Comparison of ENCODE assay signal across 8 mouse cellular contexts in the genomic region with DNA sequence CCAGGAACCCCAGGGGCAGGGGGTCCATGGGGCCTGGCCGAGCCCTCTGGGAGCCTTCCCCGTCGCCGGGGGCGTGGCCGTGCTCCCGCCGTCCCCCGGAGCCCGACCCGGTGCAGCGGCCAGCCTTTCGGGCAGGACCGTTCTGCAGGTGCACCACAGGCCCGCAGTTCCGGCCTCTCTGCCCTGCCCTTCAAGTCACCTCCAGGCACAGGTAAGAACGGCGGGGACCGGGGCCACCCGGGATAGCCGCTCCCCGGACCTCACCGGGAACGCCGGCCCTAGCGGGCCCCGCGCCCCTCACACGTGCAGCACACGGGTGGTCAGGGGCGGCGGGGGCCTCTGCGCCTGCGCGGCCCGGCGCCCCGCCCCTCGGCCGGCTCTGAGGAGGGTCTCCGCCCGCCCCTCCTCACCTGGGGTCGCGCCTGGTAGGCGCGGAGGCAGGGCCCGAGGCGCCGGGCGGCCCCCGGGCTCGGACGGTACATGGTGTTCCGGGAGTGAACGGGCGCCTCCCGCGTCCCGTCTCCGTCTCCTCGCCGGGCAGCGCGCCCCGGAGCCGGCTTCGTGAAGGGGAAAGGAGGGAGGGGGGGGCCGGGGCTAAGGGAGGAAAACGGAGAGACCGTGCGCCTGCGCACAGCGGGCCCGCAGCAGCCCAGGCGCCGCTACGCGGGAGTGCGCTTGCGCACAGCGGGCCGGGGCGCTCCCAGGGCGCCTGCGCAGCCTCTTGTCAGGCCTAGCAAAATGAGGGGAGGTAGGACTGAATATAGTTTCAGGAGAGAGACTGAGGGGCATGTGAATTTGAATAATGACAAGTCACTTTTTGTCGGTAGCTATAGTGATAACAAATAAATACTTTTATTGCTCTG. TPM values are rescaled to one million over a fixed set of nuclear protein-coding genes. Genes with fewer than 3 reads are reported as not detected.
DNase-seq lines count a peak whose midpoint lies in the region; ATAC-seq lines count a peak whose summit lies in the region.

A gene (minus strand): TSS at position 651 of the 863 bp plus-strand sequence.

- H3K4me1 ChIP-seq in hindbrain, embryonic 14.5 days (replicated peaks; ENCODE audit: control insufficient read depth, insufficient read depth, low read length), result peaks cover 18% of the 10 kb centered on the region

- peak within 1 kb of the TSS; percentile 95 for H3K9ac ChIP-seq in hindbrain, embryonic 14.5 days

- peak; percentile 94 for ATAC-seq in hindbrain, embryonic 14.5 days (ENCODE audit: low FRiP score)

- no peaks in the 10 kb centered on the region for H3K27me3 ChIP-seq in hindbrain, embryonic 14.5 days (ENCODE audit: control insufficient read depth, insufficient read depth, low read length)

- peak within 1 kb of the TSS; percentile 81 for H3K4me3 ChIP-seq in hindbrain, embryonic 14.5 days (replicated peaks; ENCODE audit: low read length)

- peak within 1 kb of the TSS; percentile 100 for H3K4me2 ChIP-seq in hindbrain, embryonic 14.5 days (replicated peaks)

- no peaks in the 10 kb centered on the region for H3K9me3 ChIP-seq in hindbrain, embryonic 14.5 days (ENCODE audit: control insufficient read depth, low read length)

- under 1% methylated on average over 81 of the region's 86 CpGs for WGBS in hindbrain, embryonic 14.5 days

- DNase-seq in T-cell, adult 2 months (ENCODE audit: low spot score), result peak; percentile 93
- DNase-seq in cerebellum, postnatal 36 days, result peak; percentile 90 to 95
- DNase-seq in frontal cortex, postnatal 36 days (ENCODE audit: low spot score in 2 of 2), result peak; percentile 86 to 92
- peak; percentile 96 for DNase-seq in hindbrain, embryonic 14.5 days (ENCODE audit: low spot score)
- peak; percentile 82 to 87 for DNase-seq in layer of hippocampus, postnatal 25 days (ENCODE audit: extremely low spot score in 1 of 2, low spot score in 1 of 2)
- peak; percentile 89 for DNase-seq in lung, postnatal 25 days (ENCODE audit: low spot score)
- DNase-seq in retina, adult 2 months (ENCODE audit: low read depth, low spot score), result peak; percentile 86
- peak; percentile 95 for DNase-seq in thymus, postnatal 25 days

- peaks cover 64% of the 10 kb centered on the region for H3K36me3 ChIP-seq in hindbrain, embryonic 14.5 days (replicated peaks; ENCODE audit: control insufficient read depth, insufficient read depth)

- H3K27ac ChIP-seq in hindbrain, embryonic 14.5 days, result peak within 1 kb of the TSS; percentile 90

RNA-seq across cellular contexts. Expression of the gene that starts here (rescaled TPM):
- polyA plus RNA-seq in hindbrain, embryonic 14.5 days (2014; fragmentation: Nextera tagmentation; extraction: Ambion mirVana), result 55.3 and 57.5 TPM in 2 replicates
- total RNA-seq in layer of hippocampus, postnatal 25 days (2021), result 10 to 100 TPM; 59.1 to 65.6 TPM

Comparison
In these comparisons a context has a peak if more than half of its experiments do, and no peak if none do; other contexts are left out.
1. Peak in every context shown above with its lines: DNase-seq, ATAC-seq, H3K4me3 ChIP-seq and H3K27ac ChIP-seq.